Mouse (Mus musculus): ENCODE measurements around the gene Hoxc12. TPM values are rescaled to one million over a fixed set of nuclear protein-coding genes. Genes with fewer than 3 reads are reported as not detected.

Hoxc12 gene
- polyA plus RNA-seq (2012; rRNA removed), result not detected in 2 replicates

DNA sequence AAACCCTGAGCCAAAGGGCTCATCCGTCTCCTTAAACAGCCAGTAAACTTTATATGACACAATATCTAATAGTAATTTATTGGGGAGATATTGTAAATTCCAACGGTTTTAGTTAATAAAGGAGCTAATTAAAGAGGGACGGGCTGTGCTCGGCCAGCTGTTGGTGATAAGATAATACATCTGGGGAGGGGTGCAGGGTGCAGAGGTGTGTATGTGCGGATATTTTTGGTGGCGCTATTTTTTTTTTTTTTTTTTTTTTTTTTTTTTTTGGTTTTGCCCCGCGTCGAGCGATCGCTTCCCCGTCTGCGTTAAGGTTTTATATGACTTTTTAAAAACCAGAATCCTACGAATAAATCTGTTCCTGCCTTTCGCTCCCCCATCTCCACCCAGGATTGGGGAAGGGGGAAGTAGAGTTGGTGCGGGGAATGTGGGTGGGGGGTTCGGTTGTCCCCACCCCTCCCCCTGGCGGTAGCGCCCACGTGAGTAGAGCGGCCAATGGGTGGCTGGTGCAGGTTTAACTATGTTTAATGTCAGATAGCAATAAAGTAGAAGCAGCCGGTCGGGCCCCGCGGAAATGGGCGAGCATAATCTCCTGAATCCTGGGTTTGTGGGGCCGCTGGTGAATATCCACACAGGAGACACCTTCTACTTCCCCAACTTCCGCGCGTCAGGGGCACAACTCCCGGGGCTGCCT lies at the start of gene Hoxc12:
Gene Hoxc12, plus strand, starts transcription at position 479 of the 694 bp plus-strand sequence.

DNA sequence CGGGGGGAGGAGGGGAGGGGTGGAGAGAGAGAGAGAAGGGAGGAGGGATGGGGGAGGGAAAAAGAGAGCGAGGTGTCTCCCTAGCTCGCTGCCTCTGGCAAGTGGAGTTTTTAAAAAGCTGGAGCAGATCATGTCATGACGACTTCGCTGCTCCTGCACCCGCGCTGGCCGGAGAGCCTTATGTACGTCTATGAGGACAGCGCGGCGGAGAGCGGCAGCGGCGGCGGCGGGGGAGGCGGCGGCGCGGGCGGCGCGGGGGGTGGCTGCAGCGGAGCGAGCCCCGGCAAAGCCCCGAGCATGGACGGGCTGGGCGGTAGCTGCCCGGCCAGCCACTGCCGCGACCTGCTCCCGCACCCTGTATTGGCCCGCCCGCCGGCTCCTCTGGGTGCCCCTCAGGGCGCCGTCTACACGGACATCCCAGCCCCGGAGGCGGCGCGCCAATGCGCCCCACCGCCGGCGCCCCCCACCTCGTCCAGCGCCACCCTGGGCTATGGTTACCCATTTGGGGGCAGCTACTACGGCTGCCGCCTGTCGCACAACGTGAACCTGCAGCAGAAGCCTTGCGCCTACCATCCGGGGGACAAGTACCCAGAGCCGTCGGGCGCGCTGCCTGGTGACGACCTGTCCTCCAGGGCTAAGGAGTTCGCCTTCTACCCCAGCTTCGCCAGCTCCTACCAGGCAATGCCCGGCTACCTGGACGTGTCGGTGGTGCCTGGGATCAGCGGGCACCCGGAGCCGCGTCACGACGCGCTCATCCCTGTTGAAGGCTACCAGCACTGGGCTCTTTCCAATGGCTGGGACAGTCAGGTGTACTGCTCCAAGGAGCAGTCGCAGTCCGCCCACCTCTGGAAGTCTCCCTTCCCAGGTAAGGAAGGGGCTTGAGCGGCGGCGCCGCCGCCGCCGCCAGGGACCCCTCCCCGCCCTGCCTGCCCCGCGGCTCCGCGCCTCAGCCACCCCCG lies 15.2 kb upstream of the Hoxc12 start, which contains the start of gene Hoxc13:
Gene Hoxc13, plus strand, starts transcription at position 51 of the 959 bp plus-strand sequence.

DNA sequence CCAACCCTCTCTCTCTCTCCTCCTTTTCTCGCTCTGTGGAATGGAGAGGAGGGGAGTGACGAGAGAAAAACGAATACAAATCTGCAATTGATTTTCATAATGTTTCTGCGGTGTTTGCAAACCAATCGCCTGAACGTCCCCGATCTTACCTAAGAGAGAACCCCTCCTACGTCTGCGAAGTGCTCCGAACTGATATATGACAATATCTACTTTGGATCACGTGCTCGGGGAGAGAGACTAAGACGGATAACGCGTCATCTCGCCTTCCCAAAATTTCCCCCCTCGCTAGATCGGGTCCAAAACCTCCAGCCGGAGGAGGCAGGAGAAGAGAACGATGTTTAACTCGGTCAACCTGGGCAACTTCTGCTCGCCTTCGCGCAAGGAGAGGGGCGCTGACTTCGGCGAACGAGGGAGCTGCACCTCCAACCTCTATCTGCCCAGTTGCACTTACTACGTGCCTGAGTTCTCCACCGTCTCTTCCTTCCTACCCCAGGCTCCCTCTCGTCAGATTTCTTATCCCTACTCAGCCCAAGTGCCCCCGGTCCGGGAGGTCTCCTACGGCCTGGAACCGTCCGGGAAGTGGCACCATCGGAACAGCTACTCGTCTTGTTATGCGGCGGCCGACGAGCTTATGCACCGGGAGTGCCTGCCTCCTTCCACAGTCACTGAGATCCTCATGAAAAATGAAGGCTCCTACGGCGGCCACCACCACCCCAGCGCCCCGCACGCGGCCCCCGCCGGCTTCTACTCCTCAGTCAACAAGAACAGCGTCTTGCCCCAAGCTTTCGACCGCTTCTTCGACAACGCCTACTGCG lies 17.8 kb downstream of the Hoxc12 start, which contains the start of gene Hoxc11:
Gene Hoxc11, plus strand, starts transcription at position 236 of the 815 bp plus-strand sequence.

DNA sequence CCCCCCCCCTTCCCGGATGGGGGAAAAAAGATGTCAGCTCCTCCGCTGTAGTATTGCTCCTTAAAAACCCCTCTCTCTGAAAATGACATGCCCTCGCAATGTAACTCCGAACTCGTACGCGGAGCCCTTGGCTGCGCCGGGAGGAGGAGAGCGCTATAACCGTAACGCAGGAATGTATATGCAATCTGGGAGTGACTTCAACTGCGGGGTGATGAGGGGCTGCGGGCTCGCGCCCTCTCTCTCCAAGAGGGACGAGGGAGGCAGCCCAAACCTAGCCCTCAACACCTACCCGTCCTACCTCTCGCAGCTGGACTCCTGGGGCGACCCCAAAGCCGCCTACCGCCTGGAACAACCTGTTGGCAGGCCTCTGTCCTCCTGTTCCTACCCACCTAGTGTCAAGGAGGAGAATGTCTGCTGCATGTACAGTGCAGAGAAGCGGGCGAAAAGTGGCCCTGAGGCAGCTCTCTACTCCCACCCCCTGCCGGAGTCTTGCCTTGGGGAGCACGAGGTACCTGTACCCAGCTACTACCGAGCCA lies 30.3 kb downstream of the Hoxc12 start, which contains the start of gene Hoxc10:
Gene Hoxc10, plus strand, starts transcription at position 21 of the 536 bp plus-strand sequence.

DNA sequence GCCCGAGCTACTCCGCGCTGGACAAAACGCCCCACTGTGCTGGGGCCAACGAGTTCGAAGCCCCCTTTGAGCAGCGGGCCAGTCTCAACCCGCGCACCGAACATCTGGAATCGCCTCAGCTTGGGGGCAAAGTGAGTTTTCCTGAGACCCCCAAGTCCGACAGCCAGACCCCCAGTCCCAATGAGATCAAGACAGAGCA lies 30.7 kb downstream of the Hoxc12 start, which contains the start of gene Hoxc5:
Gene Hoxc5, plus strand, starts transcription at position 132 of the 199 bp plus-strand sequence.

DNA sequence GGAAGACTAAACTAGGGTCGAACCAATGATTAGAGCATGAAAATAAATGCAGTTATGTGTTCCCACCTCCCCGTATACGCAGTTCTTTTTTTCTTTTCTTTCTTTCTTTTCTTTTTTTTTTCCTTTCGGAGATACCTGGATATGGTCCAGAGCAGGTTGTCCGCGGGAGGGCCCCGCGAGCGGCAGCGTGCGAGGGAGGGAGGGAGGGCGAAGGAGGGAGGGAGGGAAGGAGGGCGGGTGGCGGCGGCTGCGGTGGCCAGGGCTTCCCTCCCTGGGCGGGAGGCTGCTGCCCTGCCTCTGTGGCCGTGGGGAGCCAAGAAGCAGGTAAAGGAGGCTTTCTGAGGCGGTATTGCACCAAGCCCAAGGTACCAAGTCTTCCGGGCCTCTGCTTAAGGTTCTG lies 39.6 kb downstream of the Hoxc12 start, which contains the start of gene Hoxc9:
Gene Hoxc9, plus strand, starts transcription at position 269 of the 400 bp plus-strand sequence.

Other genes starting within 250 kb of the Hoxc12 start
- 13.2 and 17.4 TPM in 2 replicates for gene Calcoco1, start 214.6 kb upstream of the Hoxc12 start, polyA plus RNA-seq (2012; rRNA removed)
- gene Hoxc13, start 15.7 kb upstream of the Hoxc12 start, polyA plus RNA-seq (2012; rRNA removed), result not detected in 2 replicates
- not detected in 2 replicates for gene Hoxc11, start 17.7 kb downstream of the Hoxc12 start, polyA plus RNA-seq (2012; rRNA removed)
- gene Hoxc10, start 30.0 kb downstream of the Hoxc12 start, polyA plus RNA-seq (2012; rRNA removed), result not detected in 2 replicates
- 6.0 and 6.8 TPM in 2 replicates for gene Hoxc5, start 30.7 kb downstream of the Hoxc12 start, polyA plus RNA-seq (2012; rRNA removed)
- not detected in 2 replicates for gene Hoxc9, start 39.7 kb downstream of the Hoxc12 start, polyA plus RNA-seq (2012; rRNA removed)
- 2.9 and 3.3 TPM in 2 replicates for gene Hoxc8, start 53.9 kb downstream of the Hoxc12 start, polyA plus RNA-seq (2012; rRNA removed)
- 3.1 and 4.7 TPM in 2 replicates for gene Hoxc6, start 61.5 kb downstream of the Hoxc12 start, polyA plus RNA-seq (2012; rRNA removed)
- 4.3 and 4.5 TPM in 2 replicates for gene Hoxc4, start 82.2 kb downstream of the Hoxc12 start, polyA plus RNA-seq (2012; rRNA removed)
- gene Smug1, start 230.3 kb downstream of the Hoxc12 start, polyA plus RNA-seq (2012; rRNA removed), result 8.9 and 10.8 TPM in 2 replicates